Comparison of ENCODE assay signal across 24 mouse cellular contexts in the genomic region with DNA sequence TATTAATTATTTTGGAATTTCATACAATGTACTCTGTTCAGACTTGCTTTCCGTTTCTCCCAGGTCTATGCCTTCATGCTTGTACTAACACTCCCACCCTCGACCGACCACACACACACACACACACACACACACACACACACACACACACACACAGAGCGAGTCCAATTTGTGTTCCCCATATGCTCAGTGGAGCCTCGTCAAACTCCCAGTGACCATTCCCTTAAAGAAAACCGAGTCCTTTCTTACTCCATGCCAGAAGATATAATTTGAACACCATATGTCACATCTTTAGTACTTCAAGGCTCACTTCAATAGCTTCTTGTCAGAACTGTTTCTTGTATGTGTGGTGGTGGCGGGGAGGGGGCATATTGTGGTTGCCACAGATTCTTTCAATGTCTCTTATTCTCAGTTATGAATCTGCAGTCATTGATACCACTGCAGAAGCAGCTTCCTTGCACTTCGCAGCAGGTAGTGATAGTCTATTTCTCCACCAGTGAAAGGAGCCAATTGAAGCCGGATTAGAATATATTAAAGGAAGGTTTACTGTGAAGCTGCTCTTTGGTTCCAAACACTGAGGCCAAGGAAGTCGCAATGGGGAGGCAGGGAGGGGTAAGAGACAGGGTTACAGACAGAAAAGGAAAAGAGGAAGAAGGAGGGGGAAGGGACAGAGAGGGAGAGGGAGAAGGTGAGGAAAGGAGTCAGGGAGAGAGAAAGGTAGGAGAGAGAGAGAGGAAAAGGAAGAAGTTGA.
A peak's percentile ranks its signal among the peaks of the same experiment; 100 is the strongest.
DNase-seq lines count a peak whose midpoint lies in the region; ATAC-seq and TF ChIP-seq lines count a peak whose summit lies in the region.
"Had no signal": no experiment of that assay in that cellular context is flagged by ENCODE, and none has a peak within 500 bp of the region (broad histone marks: within the 10 kb centered on the region; RNA-seq: fewer than 3 reads in every experiment).

No protein-coding gene starts in this region.

- H3K4me2 ChIP-seq in midbrain, embryonic 11.5 days, result no peak overlapping the region
- H3K4me2 ChIP-seq in forebrain, embryonic 16.5 days (ENCODE audit: low read length), result no peak overlapping the region
- H3K4me2 ChIP-seq: heart, embryonic 15.5 days; lung, embryonic 14.5 days; neural tube, embryonic 12.5 days; stomach, embryonic 15.5 days had no signal

- TF ChIP-seq CTCF in cerebellum, adult 2 months (IDR thresholded peaks at IDR 0.05; ENCODE audit: borderline replicate concordance, insufficient read depth, low read depth, low read length), result no peak

- intact Hi-C loops in heart, postnatal 14 days (cut with DNase I), result no loop called here

- H3K4me1 ChIP-seq in cerebellum, adult 2 months (ENCODE audit: control insufficient read depth, insufficient read depth, low read length), result no peaks in the 10 kb centered on the region
- H3K4me1 ChIP-seq in midbrain, embryonic 11.5 days (ENCODE audit: control insufficient read depth, insufficient read depth, low read length), result no peaks in the 10 kb centered on the region
- peaks cover 6% of the 10 kb centered on the region; the same call in 1 of the 2 replicates for H3K4me1 ChIP-seq in midbrain, embryonic 10.5 days
- H3K4me1 ChIP-seq in forebrain, embryonic 16.5 days (replicated peaks; ENCODE audit: control insufficient read depth, insufficient read depth, low read length), result no peaks in the 10 kb centered on the region
- H3K4me1 ChIP-seq: heart, embryonic 15.5 days; megakaryocyte, embryonic 14.5 days; neural tube, embryonic 12.5 days; stomach, embryonic 15.5 days had no signal

- no peak overlapping the region for H3K27ac ChIP-seq in cerebellum, adult 2 months (ENCODE audit: insufficient read depth, low read length)
- no peak overlapping the region for H3K27ac ChIP-seq in midbrain, embryonic 11.5 days (ENCODE audit: low read depth, low read length)
- no peak overlapping the region for H3K27ac ChIP-seq in midbrain, embryonic 10.5 days (replicated peaks)
- H3K27ac ChIP-seq in forebrain, embryonic 16.5 days (ENCODE audit: low read length), result no peak overlapping the region
- H3K27ac ChIP-seq: gastrocnemius, adult 2 months; heart, embryonic 15.5 days; hindbrain, postnatal 0 days; layer of hippocampus, adult 2 months; liver, embryonic 14.5 days; neural tube, embryonic 12.5 days; stomach, embryonic 15.5 days had no signal

- no peaks in the 10 kb centered on the region for H3K36me3 ChIP-seq in midbrain, embryonic 11.5 days (ENCODE audit: control insufficient read depth, insufficient read depth, low read length)
- no peaks in the 10 kb centered on the region for H3K36me3 ChIP-seq in midbrain, embryonic 10.5 days
- H3K36me3 ChIP-seq in forebrain, embryonic 16.5 days (ENCODE audit: control insufficient read depth, insufficient read depth), result no peaks in the 10 kb centered on the region
- H3K36me3 ChIP-seq: heart, embryonic 15.5 days; neural tube, embryonic 12.5 days; stomach, embryonic 15.5 days had no signal

- peak; percentile 28 to 53 for DNase-seq in cerebellum, postnatal 10 days
- DNase-seq in cerebellum, adult 2 months, result no peak
- no peak for DNase-seq in midbrain, embryonic 11.5 days (ENCODE audit: low spot score, missing footprints)
- DNase-seq in midbrain, embryonic 10.5 days (ENCODE audit: low spot score), result no peak
- DNase-seq in ovary, adult 18-20 months (ENCODE audit: low spot score), result no peak
- DNase-seq in heart, postnatal 14 days, result no peak
- DNase-seq: adrenal gland, adult 8-10 months; cerebellum, adult 8-10 months; gastrocnemius, adult 2 months; kidney, adult 9 months; kidney, postnatal 25 days; layer of hippocampus, postnatal 36 days; lung, embryonic 14.5 days; thymus, postnatal 36 days had no signal

- no peak overlapping the region for H3K9ac ChIP-seq in midbrain, embryonic 11.5 days (ENCODE audit: low read length)
- H3K9ac ChIP-seq in forebrain, embryonic 16.5 days (replicated peaks; ENCODE audit: low read depth, low read length), result no peak overlapping the region
- H3K9ac ChIP-seq: heart, embryonic 15.5 days; liver, embryonic 14.5 days; lung, embryonic 14.5 days; neural tube, embryonic 12.5 days; stomach, embryonic 15.5 days had no signal

- peak; percentile 72 for ATAC-seq in midbrain, embryonic 11.5 days (ENCODE audit: low FRiP score)
- peak; percentile 55; the same call in 1 of the 2 replicates for ATAC-seq in forebrain, embryonic 16.5 days
- ATAC-seq: activated CD4-positive, CD25-positive, alpha-beta regulatory T cell, adult 4 months; hindbrain, postnatal 0 days; intestine, embryonic 16.5 days had no signal

- WGBS in cerebellum, adult 2 months, result 18% methylated on average over 10 of the region's 10 CpGs
- 68% methylated on average over 10 of the region's 10 CpGs for WGBS in midbrain, embryonic 11.5 days
- WGBS in midbrain, embryonic 10.5 days, result 66% methylated on average over 10 of the region's 10 CpGs
- WGBS in forebrain, embryonic 16.5 days, result 38% methylated on average over 10 of the region's 10 CpGs

- H3K27me3 ChIP-seq in cerebellum, adult 2 months (ENCODE audit: control insufficient read depth, insufficient read depth, low read length), result no peaks in the 10 kb centered on the region
- H3K27me3 ChIP-seq in midbrain, embryonic 11.5 days (ENCODE audit: control insufficient read depth, insufficient read depth, low read length), result no peaks in the 10 kb centered on the region
- H3K27me3 ChIP-seq in midbrain, embryonic 10.5 days (ENCODE audit: low read depth, poor library complexity, severe bottlenecking), result no peaks in the 10 kb centered on the region
- H3K27me3 ChIP-seq in forebrain, embryonic 16.5 days (replicated peaks; ENCODE audit: control insufficient read depth, insufficient read depth, low read length), result no peaks in the 10 kb centered on the region
- H3K27me3 ChIP-seq: heart, embryonic 15.5 days; megakaryocyte, embryonic 14.5 days; neural tube, embryonic 12.5 days; stomach, embryonic 15.5 days had no signal

- H3K9me3 ChIP-seq in midbrain, embryonic 11.5 days (ENCODE audit: control insufficient read depth, low read length), result no peaks in the 10 kb centered on the region
- no peaks in the 10 kb centered on the region for H3K9me3 ChIP-seq in midbrain, embryonic 10.5 days (replicated peaks)
- no peaks in the 10 kb centered on the region for H3K9me3 ChIP-seq in forebrain, embryonic 16.5 days (ENCODE audit: control insufficient read depth, low read length)
- H3K9me3 ChIP-seq: heart, embryonic 15.5 days; neural tube, embryonic 12.5 days; stomach, embryonic 15.5 days had no signal

- TF ChIP-seq POLR2A in cerebellum, adult 2 months (IDR thresholded peaks at IDR 0.05; ENCODE audit: borderline replicate concordance, insufficient read depth, low read length), result no peak

- no peak overlapping the region for H3K4me3 ChIP-seq in cerebellum, adult 2 months (replicated peaks; ENCODE audit: insufficient read depth, low read depth, low read length)
- no peak overlapping the region for H3K4me3 ChIP-seq in midbrain, embryonic 11.5 days (ENCODE audit: low read depth, low read length)
- no peak overlapping the region for H3K4me3 ChIP-seq in midbrain, embryonic 10.5 days
- no peak overlapping the region for H3K4me3 ChIP-seq in forebrain, embryonic 16.5 days (replicated peaks; ENCODE audit: low read length)
- H3K4me3 ChIP-seq: gastrocnemius, adult 2 months; heart, embryonic 15.5 days; layer of hippocampus, adult 2 months; megakaryocyte, embryonic 14.5 days; neural tube, embryonic 12.5 days; stomach, embryonic 15.5 days had no signal

Comparison
In these comparisons a context has a peak if more than half of its experiments do, and no peak if none do; other contexts are left out.
1. DNase-seq: peak in cerebellum, postnatal 10 days (2 of 2); none in cerebellum, adult 2 months (0 of 2), midbrain, embryonic 11.5 days (single experiment), midbrain, embryonic 10.5 days (single experiment), ovary, adult 18-20 months (single experiment) and heart, postnatal 14 days (0 of 2).